Mouse (Mus musculus): ENCODE measurements around the gene Cntn1. TPM values are rescaled to one million over a fixed set of nuclear protein-coding genes. Genes with fewer than 3 reads are reported as not detected.
A peak's percentile ranks its signal among the peaks of the same experiment; 100 is the strongest.

Cntn1 gene
- total and polyA plus RNA-seq, 3 experiments = 0.11 TPM; not detected in 2

DNA sequence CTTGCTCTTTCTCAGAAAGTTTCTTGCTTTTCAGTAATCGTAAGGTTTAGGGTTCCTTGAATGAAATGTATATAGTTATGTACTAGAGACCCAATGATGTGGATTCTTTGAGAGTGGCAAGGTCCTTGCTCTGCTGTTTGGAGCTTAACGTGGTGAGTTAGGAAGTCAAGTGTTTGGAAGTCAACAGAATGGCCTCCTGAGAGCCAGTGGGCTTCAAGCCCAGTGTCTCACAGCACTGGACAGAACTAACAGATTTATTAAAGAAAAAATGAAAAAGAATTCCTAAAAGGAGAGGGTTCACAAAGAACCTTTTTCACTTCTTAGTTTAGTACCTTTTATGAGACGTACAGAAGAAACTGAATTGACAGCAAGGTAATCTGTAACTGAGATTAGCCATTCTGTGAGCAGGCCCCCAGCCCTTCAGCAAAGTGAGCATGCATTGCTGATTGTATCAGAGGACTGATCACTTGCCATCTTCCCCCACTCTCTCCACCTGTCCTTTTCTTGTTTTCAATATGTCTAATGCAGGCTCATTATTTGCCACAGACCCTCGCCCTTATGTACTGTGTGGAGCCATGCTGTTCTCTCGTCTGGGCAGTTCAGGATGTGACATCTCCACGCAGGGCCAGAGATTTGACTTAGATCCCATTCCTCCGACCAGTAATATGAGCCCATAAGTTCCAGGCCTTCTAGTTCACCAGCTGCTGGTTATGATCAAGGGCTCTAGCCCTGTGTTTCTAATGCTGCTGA lies 159.7 kb downstream of the Cntn1 start:
- H3K9me3 ChIP-seq (replicated peaks) = peaks cover 18% of the 10 kb centered on the region
- H3K4me1 ChIP-seq (ENCODE audit: insufficient read depth, low read depth, low read length) = no peaks in the 10 kb centered on the region
- H3K4me3 ChIP-seq (ENCODE audit: low read depth, low read length) = no peak overlapping the region
- H3K36me3 ChIP-seq (replicated peaks) = no peaks in the 10 kb centered on the region
- ATAC-seq (ENCODE audit: extremely low read depth, insufficient number of reproducible peaks, low FRiP score, poor library complexity, severe bottlenecking) (no peak), DNase-seq (ENCODE audit: low spot score) (no peak)
- TF ChIP-seq GATA2 (IDR thresholded peaks at IDR 0.05; ENCODE audit: borderline replicate concordance, low read depth, low read length) = no peak
- TF ChIP-seq GATA1 (IDR thresholded peaks at IDR 0.05; ENCODE audit: borderline replicate concordance, low read length) = no peak
- no peak for TF ChIP-seq TAL1 (conservative IDR thresholded peaks at IDR 0.05; ENCODE audit: low read depth, low read length)
- no peak for TF ChIP-seq CTCF (IDR thresholded peaks at IDR 0.05; ENCODE audit: low read depth, low read length)
- no peak for TF ChIP-seq POLR2AphosphoS5 (IDR thresholded peaks at IDR 0.05; ENCODE audit: insufficient replicate concordance, low read depth, low read length)
- H3K27me3 ChIP-seq (ENCODE audit: insufficient read depth, low read length) = no peaks in the 10 kb centered on the region

DNA sequence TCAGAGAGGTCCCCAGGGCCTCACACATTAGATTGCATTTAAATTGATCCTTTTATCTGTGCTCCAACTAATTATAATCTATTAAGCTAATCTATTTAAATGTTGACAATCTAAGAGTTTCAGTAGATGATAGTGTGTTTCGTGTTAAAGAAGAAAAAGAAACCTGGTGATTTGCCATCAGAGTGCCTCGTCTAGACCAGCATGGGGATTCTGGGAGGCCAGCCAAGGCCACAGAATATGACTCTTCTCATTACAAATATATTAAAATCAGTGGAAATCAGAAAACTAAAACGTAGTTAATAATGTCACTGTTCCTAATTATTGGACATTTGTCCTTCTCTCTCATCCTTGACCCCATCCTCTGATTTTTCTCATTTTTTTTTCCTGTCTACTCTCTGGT lies 164.9 kb downstream of the Cntn1 start:
- no peaks in the 10 kb centered on the region for H3K36me3 ChIP-seq (replicated peaks)
- H3K27me3 ChIP-seq (ENCODE audit: insufficient read depth, low read length) = no peaks in the 10 kb centered on the region
- H3K9me3 ChIP-seq (replicated peaks) = peaks cover 12% of the 10 kb centered on the region
- no peak for DNase-seq (ENCODE audit: low spot score)
- no peaks in the 10 kb centered on the region for H3K4me1 ChIP-seq (ENCODE audit: insufficient read depth, low read depth, low read length)
- TF ChIP-seq GATA2 (IDR thresholded peaks at IDR 0.05; ENCODE audit: borderline replicate concordance, low read depth, low read length) = no peak
- no peak for TF ChIP-seq POLR2AphosphoS5 (IDR thresholded peaks at IDR 0.05; ENCODE audit: insufficient replicate concordance, low read depth, low read length)
- TF ChIP-seq TAL1 (conservative IDR thresholded peaks at IDR 0.05; ENCODE audit: low read depth, low read length) = no peak
- TF ChIP-seq CTCF (IDR thresholded peaks at IDR 0.05; ENCODE audit: low read depth, low read length) = no peak
- TF ChIP-seq GATA1 (IDR thresholded peaks at IDR 0.05; ENCODE audit: borderline replicate concordance, low read length) = no peak
- H3K4me3 ChIP-seq (ENCODE audit: low read depth, low read length) = no peak overlapping the region
- ATAC-seq (ENCODE audit: extremely low read depth, insufficient number of reproducible peaks, low FRiP score, poor library complexity, severe bottlenecking) = no peak

DNA sequence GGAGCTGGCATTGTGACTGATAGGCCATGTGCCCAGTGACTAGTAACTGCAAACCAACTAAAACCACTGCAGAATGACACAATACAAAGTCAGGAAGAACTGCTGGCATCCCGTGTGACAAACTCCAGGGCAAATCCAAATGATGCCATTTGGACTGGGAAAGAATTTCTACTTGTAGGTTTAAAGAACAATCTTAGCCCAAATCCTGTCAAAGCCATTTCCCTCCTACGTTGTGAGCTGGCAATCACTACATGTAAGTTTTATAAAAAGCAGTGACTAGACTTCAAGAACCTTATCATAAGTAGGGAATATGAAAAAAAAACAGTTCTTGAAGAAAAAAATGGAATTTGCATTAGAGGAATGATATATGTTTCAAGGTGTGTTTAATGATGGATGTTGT lies 170.5 kb downstream of the Cntn1 start:
- H3K9me3 ChIP-seq (replicated peaks) = peaks cover 4% of the 10 kb centered on the region; the same call in 1 of the 2 replicates
- no peaks in the 10 kb centered on the region for H3K27me3 ChIP-seq (ENCODE audit: insufficient read depth, low read length)
- H3K4me1 ChIP-seq (ENCODE audit: insufficient read depth, low read depth, low read length) = no peaks in the 10 kb centered on the region
- no peak for DNase-seq (ENCODE audit: low spot score)
- TF ChIP-seq CTCF (IDR thresholded peaks at IDR 0.05; ENCODE audit: low read depth, low read length) = no peak
- TF ChIP-seq GATA1 (IDR thresholded peaks at IDR 0.05; ENCODE audit: borderline replicate concordance, low read length) = no peak
- TF ChIP-seq GATA2 (IDR thresholded peaks at IDR 0.05; ENCODE audit: borderline replicate concordance, low read depth, low read length) = no peak
- TF ChIP-seq TAL1 (conservative IDR thresholded peaks at IDR 0.05; ENCODE audit: low read depth, low read length) = no peak
- TF ChIP-seq POLR2AphosphoS5 (IDR thresholded peaks at IDR 0.05; ENCODE audit: insufficient replicate concordance, low read depth, low read length) = no peak
- H3K4me3 ChIP-seq (ENCODE audit: low read depth, low read length) = no peak overlapping the region
- ATAC-seq (ENCODE audit: extremely low read depth, insufficient number of reproducible peaks, low FRiP score, poor library complexity, severe bottlenecking) = no peak
- H3K36me3 ChIP-seq (replicated peaks) = no peaks in the 10 kb centered on the region

DNA sequence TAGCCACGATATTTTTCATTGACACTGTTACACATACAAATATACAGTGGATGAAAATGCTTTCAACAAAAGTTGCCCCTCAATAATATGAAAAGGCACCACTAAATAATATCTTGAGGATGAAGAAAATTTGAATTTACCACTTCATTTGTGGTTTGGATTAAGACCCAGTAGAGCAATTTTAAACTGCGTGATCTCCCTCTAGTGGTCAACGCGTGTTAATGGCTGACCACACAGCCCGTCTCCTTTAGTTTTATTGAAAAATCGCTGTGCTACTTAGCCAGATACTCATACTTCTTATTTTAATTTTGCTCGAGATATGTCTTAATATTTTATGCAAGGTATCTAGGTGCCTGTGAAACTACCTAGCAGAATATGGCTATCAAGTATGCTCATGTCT lies 180.4 kb downstream of the Cntn1 start:
- ATAC-seq (ENCODE audit: extremely low read depth, insufficient number of reproducible peaks, low FRiP score, poor library complexity, severe bottlenecking) (no peak), DNase-seq (ENCODE audit: low spot score) (no peak)
- H3K9me3 ChIP-seq (replicated peaks) = peaks cover 7% of the 10 kb centered on the region; the same call in 1 of the 2 replicates
- no peaks in the 10 kb centered on the region for H3K36me3 ChIP-seq (replicated peaks)
- TF ChIP-seq GATA2 (IDR thresholded peaks at IDR 0.05; ENCODE audit: borderline replicate concordance, low read depth, low read length) = no peak
- TF ChIP-seq CTCF (IDR thresholded peaks at IDR 0.05; ENCODE audit: low read depth, low read length) = peak; percentile 12; the same call in 1 of the 2 replicates
- no peaks in the 10 kb centered on the region for H3K4me1 ChIP-seq (ENCODE audit: insufficient read depth, low read depth, low read length)
- no peak overlapping the region for H3K4me3 ChIP-seq (ENCODE audit: low read depth, low read length)
- no peaks in the 10 kb centered on the region for H3K27me3 ChIP-seq (ENCODE audit: insufficient read depth, low read length)

DNA sequence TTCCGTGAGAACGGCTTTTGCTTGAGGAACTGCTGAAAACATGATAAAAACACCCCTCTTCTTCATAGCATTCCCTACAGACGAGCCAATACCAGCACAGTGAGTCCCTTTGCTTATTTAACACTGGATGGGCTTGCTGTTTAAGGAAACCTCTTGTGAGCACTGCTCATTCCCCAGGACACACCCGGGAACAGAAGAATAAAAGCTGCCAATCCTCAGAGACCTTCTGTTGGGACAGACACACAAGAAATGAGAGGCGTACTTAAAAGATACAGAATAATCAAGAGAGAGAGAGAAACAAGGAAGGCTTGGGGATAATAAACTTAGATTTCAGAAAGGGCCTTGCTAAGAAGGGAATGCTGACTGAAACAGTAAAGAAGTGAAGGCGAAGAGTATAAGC lies 184.9 kb downstream of the Cntn1 start:
- no peak overlapping the region for H3K4me3 ChIP-seq (ENCODE audit: low read depth, low read length)
- H3K27me3 ChIP-seq (ENCODE audit: insufficient read depth, low read length) = no peaks in the 10 kb centered on the region
- peaks cover 2% of the 10 kb centered on the region; the same call in 1 of the 2 replicates for H3K9me3 ChIP-seq (replicated peaks)
- no peak for TF ChIP-seq GATA2 (IDR thresholded peaks at IDR 0.05; ENCODE audit: borderline replicate concordance, low read depth, low read length)
- TF ChIP-seq GATA1 (IDR thresholded peaks at IDR 0.05; ENCODE audit: borderline replicate concordance, low read length) = no peak
- no peak for TF ChIP-seq POLR2AphosphoS5 (IDR thresholded peaks at IDR 0.05; ENCODE audit: insufficient replicate concordance, low read depth, low read length)
- no peak for TF ChIP-seq CTCF (IDR thresholded peaks at IDR 0.05; ENCODE audit: low read depth, low read length)
- no peak for TF ChIP-seq TAL1 (conservative IDR thresholded peaks at IDR 0.05; ENCODE audit: low read depth, low read length)
- no peaks in the 10 kb centered on the region for H3K36me3 ChIP-seq (replicated peaks)
- H3K4me1 ChIP-seq (ENCODE audit: insufficient read depth, low read depth, low read length) = no peaks in the 10 kb centered on the region
- ATAC-seq (ENCODE audit: extremely low read depth, insufficient number of reproducible peaks, low FRiP score, poor library complexity, severe bottlenecking) (no peak), DNase-seq (ENCODE audit: low spot score) (no peak)

DNA sequence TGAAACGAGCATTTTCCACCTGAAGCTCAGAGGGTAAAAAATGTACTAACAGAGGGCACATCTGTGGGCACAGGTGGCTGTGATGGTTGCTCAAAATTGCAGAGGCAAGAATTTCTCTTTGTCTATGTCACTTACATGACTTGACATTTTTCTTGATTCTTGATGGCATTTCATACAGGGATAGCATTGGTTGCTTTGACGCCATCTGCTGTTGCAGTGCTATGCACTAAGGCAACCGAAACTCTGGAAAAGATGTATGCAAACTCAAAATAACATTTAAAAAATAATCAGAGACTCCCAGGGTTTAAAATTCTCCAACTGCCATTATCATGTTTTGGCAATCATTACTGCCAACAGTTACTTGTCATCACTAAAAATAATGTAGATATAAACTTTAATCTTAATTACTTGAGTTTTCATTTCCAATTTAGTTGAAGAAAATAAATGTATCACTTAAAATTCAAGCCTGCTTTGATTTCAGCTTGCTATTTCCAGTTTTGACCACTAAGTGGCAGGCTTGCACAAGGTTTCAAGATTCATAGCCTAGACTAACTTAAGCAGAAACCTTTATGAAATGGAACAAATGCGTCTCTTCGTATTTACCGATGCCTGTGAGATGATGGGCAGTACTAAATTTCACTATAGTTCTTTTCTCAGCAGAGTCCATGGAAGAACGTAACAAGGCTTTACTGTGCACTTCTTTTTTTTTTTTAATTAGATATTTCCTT lies 214.2 kb downstream of the Cntn1 start:
- TF ChIP-seq GATA1 (IDR thresholded peaks at IDR 0.05; ENCODE audit: borderline replicate concordance, low read length) (no peak), POLR2AphosphoS5 (IDR thresholded peaks at IDR 0.05; ENCODE audit: insufficient replicate concordance, low read depth, low read length) (no peak)
- no peak for DNase-seq (ENCODE audit: low spot score)
- H3K27me3 ChIP-seq (ENCODE audit: insufficient read depth, low read length) = no peaks in the 10 kb centered on the region
- ATAC-seq (ENCODE audit: extremely low read depth, insufficient number of reproducible peaks, low FRiP score, poor library complexity, severe bottlenecking) = peak; percentile 28; the same call in 1 of the 2 replicates
- H3K4me1 ChIP-seq (ENCODE audit: insufficient read depth, low read depth, low read length) = no peaks in the 10 kb centered on the region
- H3K9me3 ChIP-seq (replicated peaks) = peaks cover 3% of the 10 kb centered on the region; the same call in 1 of the 2 replicates
- no peak overlapping the region for H3K4me3 ChIP-seq (ENCODE audit: low read depth, low read length)
- H3K36me3 ChIP-seq (replicated peaks) = no peaks in the 10 kb centered on the region

Measured in G1E (cell line).